Mouse (Mus musculus) lung, postnatal 0 days (tissue): ENCODE data around the gene Ak2. TPM values are rescaled to one million over a fixed set of nuclear protein-coding genes. Genes with fewer than 3 reads are reported as not detected.

Source experiments
- ATAC-seq: fragments of 200-750 bp; cut with Nextera tagmentation; 2 replicates; pipeline ENCODE4 v1.8.0; 2017; ENCODE audit warnings: moderate library complexity
- DNase-seq: peaks from one replicate; pipeline ENCODE4 v3.0.0-alpha.2; 2016; ENCODE audit warnings: low spot score
- H3K27ac ChIP-seq: fragments of 300-500 bp; sonication (generic); 2 replicates; pipeline ENCODE4 v1.5.1; 2014; ENCODE audit warnings: antibody characterized with exemption, mild to moderate bottlenecking, low read length, mixed read lengths
- H3K27me3 ChIP-seq: fragments of 300-500 bp; sonication (generic); replicated peaks from 2 replicates; pipeline ENCODE4 v1.6.1; 2014; ENCODE audit warnings: low read length, mixed read lengths; ENCODE audit not compliant: insufficient read depth
- H3K36me3 ChIP-seq: fragments of 300-500 bp; sonication (generic); 2 replicates; pipeline ENCODE4 v1.6.1; 2014; ENCODE audit warnings: low read length, mixed read lengths; ENCODE audit not compliant: insufficient read depth
- H3K4me1 ChIP-seq: fragments of 300-500 bp; sonication (generic); 2 replicates; pipeline ENCODE4 v1.6.1; 2014; ENCODE audit warnings: antibody characterized with exemption, low read depth, low read length, mixed read lengths; ENCODE audit not compliant: insufficient read depth
- H3K4me2 ChIP-seq: fragments of 300-500 bp; sonication (generic); replicated peaks from 2 replicates; pipeline ENCODE4 v1.6.1; 2014; ENCODE audit warnings: low read depth, mild to moderate bottlenecking, low read length, moderate library complexity, mixed read lengths
- H3K4me3 ChIP-seq: fragments of 300-500 bp; sonication (generic); 2 replicates; pipeline ENCODE4 v1.5.1; 2014; ENCODE audit warnings: low read depth, low read length
- H3K9ac ChIP-seq: fragments of 300-500 bp; sonication (generic); replicated peaks from 2 replicates; pipeline ENCODE4 v1.6.1; 2014; ENCODE audit warnings: low read depth, mild to moderate bottlenecking
- H3K9me3 ChIP-seq: fragments of 300-500 bp; sonication (generic); 2 replicates; pipeline ENCODE4 v1.6.1; 2016; ENCODE audit warnings: low read length, mixed read lengths
- CTCF ChIP-seq: IDR thresholded peaks from 2 replicates; pipeline ENCODE4 v1.5.1; 2016; ENCODE audit warnings: antibody characterized with exemption, mild to moderate bottlenecking
- EP300 ChIP-seq: IDR thresholded peaks from 2 replicates; pipeline ENCODE4 v1.6.1; 2016; ENCODE audit warnings: antibody characterized with exemption, mild to moderate bottlenecking, control low read depth
- WGBS: fragments of 180-500 bp; shearing (Covaris S2); extraction: QIAGEN DNeasy Blood & Tissue Kit; methylation state at CpG from one replicate; pipeline ENCODE4 v1.1.7; 2014; 5-methylcytosine and 5-hydroxymethylcytosine counted together
- polyA plus RNA-seq: library from polyadenylated mRNA; unstranded; fragments of >200 nt; fragmentation: Nextera tagmentation; extraction: Ambion mirVana; gene quantifications from 2 replicates; pipeline ENCODE4 v1.2.1, GENCODE M21; 2015

Ak2 gene
- polyA plus RNA-seq: 85.7 and 89.7 TPM in 2 replicates

- Histone ChIP-seq H3K4me2 (no peak within 1 kb of the TSS), H3K36me3 (no peaks in the 10 kb centered on the region), H3K27ac (no peak within 1 kb of the TSS), H3K4me1 (peaks cover 8% of the 10 kb centered on the region; the same call in 1 of the 2 replicates), H3K27me3 (no peaks in the 10 kb centered on the region), H3K9me3 (no peaks in the 10 kb centered on the region), H3K4me3 (no peak within 1 kb of the TSS), H3K9ac (no peak within 1 kb of the TSS)
- WGBS: 89% methylated on average over 9 of the region's 9 CpGs
- TF ChIP-seq EP300: no peak
- no peak for DNase-seq
- ATAC-seq: no peak
Measured at GRCm38 (mm10) chr4:128991500-128992008, at the start of gene Ak2. TSS of gene Ak2 (plus strand) at chr4:128991958.

GRCm38 (mm10) chr4:128942346-128942745 is 49.4 kb upstream of the Ak2 start:
- H3K9ac ChIP-seq: no peak overlapping the region
- no peaks in the 10 kb centered on the region for H3K4me1 ChIP-seq
- no peak for ATAC-seq
- no peaks in the 10 kb centered on the region for H3K27me3 ChIP-seq
- no peak overlapping the region for H3K4me2 ChIP-seq
- H3K9me3 ChIP-seq: no peaks in the 10 kb centered on the region
- 47% methylated on average over 3 of the region's 3 CpGs for whole genome bisulfite sequencing
- TF ChIP-seq EP300 (no peak), CTCF (peak; percentile 51)
- H3K4me3 ChIP-seq: no peak overlapping the region
- no peak overlapping the region for H3K27ac ChIP-seq
- H3K36me3 ChIP-seq: no peaks in the 10 kb centered on the region
- no peak for DNase-seq

GRCm38 (mm10) chr4:128946736-128947135 is 45.0 kb upstream of the Ak2 start:
- TF ChIP-seq EP300: no peak
- TF ChIP-seq CTCF: no peak
- ATAC-seq: no peak
- H3K4me1 ChIP-seq: no peaks in the 10 kb centered on the region; the same call in 1 of the 2 replicates
- no peak overlapping the region for H3K4me3 ChIP-seq
- H3K9me3 ChIP-seq: no peaks in the 10 kb centered on the region
- no peak overlapping the region for H3K9ac ChIP-seq
- 79% methylated on average over 9 of the region's 9 CpGs for WGBS
- H3K27me3 ChIP-seq: no peaks in the 10 kb centered on the region
- H3K36me3 ChIP-seq: no peaks in the 10 kb centered on the region
- H3K4me2 ChIP-seq: no peak overlapping the region
- no peak overlapping the region for H3K27ac ChIP-seq
- DNase-seq: no peak

- Histone ChIP-seq H3K27ac (no peak overlapping the region), H3K4me1 (no peaks in the 10 kb centered on the region; the same call in 1 of the 2 replicates), H3K36me3 (no peaks in the 10 kb centered on the region), H3K4me2 (0 out of 2 replicates have a peak overlapping the region, but pooled peaks have one; percentile 1), H3K9ac (no peak overlapping the region), H3K9me3 (no peaks in the 10 kb centered on the region), H3K27me3 (no peaks in the 10 kb centered on the region), H3K4me3 (no peak overlapping the region)
- WGBS: 18% methylated on average over 18 of the region's 18 CpGs
- TF ChIP-seq CTCF: no peak
- TF ChIP-seq EP300: no peak
- DNase-seq (no peak), ATAC-seq (peak; percentile 24; the same call in 1 of the 2 replicates)
Measured at GRCm38 (mm10) chr4:128947326-128947933, 44.3 kb upstream of the Ak2 start.

GRCm38 (mm10) chr4:128948137-128948674 is 43.6 kb upstream of the Ak2 start:
- H3K4me3 ChIP-seq: no peak overlapping the region
- TF ChIP-seq EP300 (no peak), CTCF (peak; percentile 80)
- H3K4me1 ChIP-seq: no peaks in the 10 kb centered on the region; the same call in 1 of the 2 replicates
- DNase-seq (peak; percentile 57), ATAC-seq (peak; percentile 11; the same call in 1 of the 2 replicates)
- H3K27ac ChIP-seq: no peak overlapping the region
- H3K9me3 ChIP-seq: no peaks in the 10 kb centered on the region
- H3K36me3 ChIP-seq: no peaks in the 10 kb centered on the region
- WGBS: 33% methylated on average over 6 of the region's 6 CpGs
- no peaks in the 10 kb centered on the region for H3K27me3 ChIP-seq
- H3K4me2 ChIP-seq: no peak overlapping the region
- H3K9ac ChIP-seq: no peak overlapping the region

GRCm38 (mm10) chr4:128949470-128950005 is 42.2 kb upstream of the Ak2 start:
- H3K4me3 ChIP-seq: no peak overlapping the region
- no peaks in the 10 kb centered on the region for H3K36me3 ChIP-seq
- 0 out of 2 replicates have a peak, but pooled peaks have one; percentile 22 for ATAC-seq
- no peak for TF ChIP-seq EP300
- TF ChIP-seq CTCF: no peak
- H3K27ac ChIP-seq: no peak overlapping the region
- H3K4me2 ChIP-seq: no peak overlapping the region
- H3K9ac ChIP-seq: no peak overlapping the region
- no peak for DNase-seq
- H3K4me1 ChIP-seq: no peaks in the 10 kb centered on the region; the same call in 1 of the 2 replicates
- H3K9me3 ChIP-seq: no peaks in the 10 kb centered on the region
- H3K27me3 ChIP-seq: no peaks in the 10 kb centered on the region
- WGBS: 41% methylated on average over 14 of the region's 15 CpGs
